Mouse (Mus musculus): ENCODE data around the gene Prpsap1.
"Not testable (repeated sequence)": the region's sequence is repeated elsewhere in the genome, so short reads cannot be mapped to it uniquely, and the experiment has no call there.

GRCm38 (mm10) chr11:116426328-116426727, 67.7 kb downstream of the Prpsap1 start:
- not testable (repeated sequence) for TF ChIP-seq CTCF (IDR thresholded peaks at IDR 0.05; ENCODE audit: borderline replicate concordance, insufficient read depth, low read depth, low read length); POLR2A (IDR thresholded peaks at IDR 0.05; ENCODE audit: borderline replicate concordance, insufficient read depth, low read length)
